8 mouse cellular contexts compared by ENCODE assay signal in the genomic region with DNA sequence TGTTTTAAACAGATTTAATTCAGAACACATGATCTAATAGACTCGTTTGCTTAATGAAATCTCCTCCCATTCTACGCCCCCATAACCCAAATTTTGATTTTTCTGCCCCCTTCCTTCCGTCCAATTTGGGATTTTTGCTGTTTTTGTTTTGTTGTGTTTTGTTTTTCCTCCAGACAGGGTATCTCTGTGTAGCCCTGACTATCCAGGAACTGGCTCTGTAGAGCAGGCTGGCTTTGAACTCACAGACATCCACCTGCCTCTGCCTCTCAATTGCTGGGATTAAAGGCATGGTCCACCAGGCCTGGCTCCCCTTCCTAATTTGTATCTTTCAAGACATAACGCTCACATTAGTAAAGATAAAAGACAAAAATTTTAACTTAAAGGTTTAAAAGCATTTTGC. TPM values are rescaled to one million over a fixed set of nuclear protein-coding genes. Genes with fewer than 3 reads are reported as not detected.
DNase-seq lines count a peak whose midpoint lies in the region; ATAC-seq and TF ChIP-seq lines count a peak whose summit lies in the region.

No protein-coding gene starts in this region.

- intact Hi-C loops in left cerebral cortex, adult 2 months (cut with DNase I), result loop anchor here (2.0 kb wide), 1 partner anchor 31 kb away; the partner anchor contains the start of gene Gm973

- H3K27me3 ChIP-seq in kidney, embryonic 16.5 days (ENCODE audit: insufficient read depth, low read length), result no peaks in the 10 kb centered on the region
- no peaks in the 10 kb centered on the region for H3K27me3 ChIP-seq in limb, embryonic 11.5 days (ENCODE audit: control insufficient read depth, insufficient read depth, low read length)
- H3K27me3 ChIP-seq in neural tube, embryonic 12.5 days (replicated peaks), result no peaks in the 10 kb centered on the region

- peak overlapping the region; percentile 87 for H3K4me2 ChIP-seq in kidney, embryonic 16.5 days (replicated peaks; ENCODE audit: low read depth, low read length)
- peak overlapping the region; percentile 88 for H3K4me2 ChIP-seq in limb, embryonic 11.5 days (ENCODE audit: low read depth, severe bottlenecking)
- peak overlapping the region; percentile 98 for H3K4me2 ChIP-seq in neural tube, embryonic 12.5 days (replicated peaks)

- TF ChIP-seq CTCF in embryonic fibroblast, embryonic 13.5 days (IDR thresholded peaks at IDR 0.05; ENCODE audit: borderline replicate concordance, insufficient read depth, low read length), result no peak
- TF ChIP-seq CTCF in left cerebral cortex, adult 2 months (IDR thresholded peaks at IDR 0.05), result no peak

- H3K9ac ChIP-seq in kidney, embryonic 16.5 days (replicated peaks; ENCODE audit: low read length), result peak overlapping the region; percentile 93
- H3K9ac ChIP-seq in limb, embryonic 11.5 days (ENCODE audit: low read length), result no peak overlapping the region; the same call in 1 of the 2 replicates
- H3K9ac ChIP-seq in neural tube, embryonic 12.5 days, result peak overlapping the region; percentile 33; the same call in 1 of the 2 replicates

- 43% methylated on average over 4 of the region's 4 CpGs for WGBS in kidney, embryonic 16.5 days
- WGBS in limb, embryonic 11.5 days, result 47% methylated on average over 4 of the region's 4 CpGs
- 30% methylated on average over 4 of the region's 4 CpGs for WGBS in neural tube, embryonic 12.5 days

- ATAC-seq in kidney, embryonic 16.5 days (ENCODE audit: low FRiP score, low TSS enrichment), result no peak
- no peak for ATAC-seq in limb, embryonic 11.5 days (ENCODE audit: insufficient number of reproducible peaks, low FRiP score, low TSS enrichment, low read depth)
- ATAC-seq in neural tube, embryonic 12.5 days (ENCODE audit: low FRiP score, low read depth), result no peak
- ATAC-seq in erythroid progenitor cell, adult 5-6 weeks (replicated peaks; ENCODE audit: low FRiP score, poor library complexity, severe bottlenecking), result no peak

- no peak for TF ChIP-seq POLR2A in embryonic fibroblast, embryonic 13.5 days (IDR thresholded peaks at IDR 0.05; ENCODE audit: low read depth, low read length)

- no peaks in the 10 kb centered on the region for H3K9me3 ChIP-seq in kidney, embryonic 16.5 days (ENCODE audit: low read length)
- H3K9me3 ChIP-seq in limb, embryonic 11.5 days (ENCODE audit: control insufficient read depth, low read length), result no peaks in the 10 kb centered on the region
- no peaks in the 10 kb centered on the region for H3K9me3 ChIP-seq in neural tube, embryonic 12.5 days

- no peaks in the 10 kb centered on the region; the same call in 1 of the 2 replicates for H3K36me3 ChIP-seq in kidney, embryonic 16.5 days (ENCODE audit: insufficient read depth, low read length)
- H3K36me3 ChIP-seq in limb, embryonic 11.5 days (ENCODE audit: control insufficient read depth, insufficient read depth, low read length), result peaks cover 4% of the 10 kb centered on the region; the same call in 1 of the 2 replicates
- 0 out of 2 replicates have a peak, but pooled peaks cover 3% of the 10 kb centered on the region for H3K36me3 ChIP-seq in neural tube, embryonic 12.5 days

- DNase-seq in kidney, adult 11 months, result no peak
- DNase-seq in limb, embryonic 11.5 days (ENCODE audit: low spot score), result no peak
- no peak for DNase-seq in spleen, postnatal 4 days (ENCODE audit: low spot score in 2 of 2)
- no peak for DNase-seq in left cerebral cortex, adult 2 months (ENCODE audit: extremely low spot score in 1 of 2, low spot score in 2 of 2)

- H3K27ac ChIP-seq in kidney, embryonic 16.5 days (ENCODE audit: low read length), result peak overlapping the region; percentile 70; the same call in 1 of the 2 replicates
- no peak overlapping the region for H3K27ac ChIP-seq in embryonic fibroblast, embryonic 13.5 days (ENCODE audit: insufficient read depth, low read length)
- H3K27ac ChIP-seq in limb, embryonic 11.5 days (replicated peaks; ENCODE audit: low read depth, low read length), result no peak overlapping the region
- no peak overlapping the region for H3K27ac ChIP-seq in neural tube, embryonic 12.5 days
- no peak overlapping the region for H3K27ac ChIP-seq in left cerebral cortex, adult 2 months

- H3K4me3 ChIP-seq in kidney, embryonic 16.5 days (ENCODE audit: low read length), result peak overlapping the region; percentile 82
- H3K4me3 ChIP-seq in embryonic fibroblast, embryonic 13.5 days (ENCODE audit: insufficient read depth, low read length), result peak overlapping the region; percentile 60
- H3K4me3 ChIP-seq in limb, embryonic 11.5 days (ENCODE audit: low read depth, low read length), result peak overlapping the region; percentile 72
- H3K4me3 ChIP-seq in neural tube, embryonic 12.5 days, result peak overlapping the region; percentile 65
- H3K4me3 ChIP-seq in left cerebral cortex, adult 2 months, result no peak overlapping the region

- peaks cover 48% of the 10 kb centered on the region for H3K4me1 ChIP-seq in kidney, embryonic 16.5 days (ENCODE audit: insufficient read depth, low read length)
- peaks cover 7% of the 10 kb centered on the region; the same call in 1 of the 2 replicates for H3K4me1 ChIP-seq in embryonic fibroblast, embryonic 13.5 days (ENCODE audit: control insufficient read depth, insufficient read depth, low read length)
- H3K4me1 ChIP-seq in limb, embryonic 11.5 days (ENCODE audit: control insufficient read depth, insufficient read depth, low read length), result peaks cover 19% of the 10 kb centered on the region
- H3K4me1 ChIP-seq in neural tube, embryonic 12.5 days, result peaks cover 47% of the 10 kb centered on the region

RNA-seq across cellular contexts. Expression of gene Fzd7, which starts 3.6 kb away (rescaled TPM):
- 16.0 and 18.2 TPM in 2 replicates for polyA plus RNA-seq in kidney, embryonic 16.5 days (2015; fragmentation: Nextera tagmentation; extraction: Ambion mirVana)
- 43.0 and 50.6 TPM in 2 replicates for polyA plus RNA-seq in embryonic fibroblast, embryonic 13.5 days (2011; ENCODE audit: insufficient read length, low read depth, missing spikeins)
- 15.3 and 19.7 TPM in 2 replicates for polyA plus RNA-seq in limb, embryonic 11.5 days (2014; fragmentation: Nextera tagmentation; extraction: Ambion mirVana)
- polyA plus RNA-seq in neural tube, embryonic 12.5 days (2016; fragmentation: Nextera tagmentation; extraction: Ambion mirVana), result 17.4 and 18.3 TPM in 2 replicates
- 1 to 10 TPM; 5.0 to 7.9 TPM for total RNA-seq in left cerebral cortex, adult 2 months (2021)
- total RNA-seq in erythroid progenitor cell, adult 5-6 weeks (2015; ENCODE audit: low replicate concordance), result 1.1 and 5.4 TPM in 2 replicates
- total RNA-seq in erythroid progenitor cell, adult 5-6 weeks (2017; ENCODE audit: low replicate concordance), result 0.45 and 0.77 TPM in 2 replicates

RNA-seq across cellular contexts. Expression of gene Gm973, which starts 30.3 kb away (rescaled TPM):
- 1.1 and 1.5 TPM in 2 replicates for polyA plus RNA-seq in kidney, embryonic 16.5 days (2015; fragmentation: Nextera tagmentation; extraction: Ambion mirVana)
- not detected in 2 replicates for polyA plus RNA-seq in embryonic fibroblast, embryonic 13.5 days (2011; ENCODE audit: insufficient read length, low read depth, missing spikeins)
- 0.51 and 0.55 TPM in 2 replicates for polyA plus RNA-seq in limb, embryonic 11.5 days (2014; fragmentation: Nextera tagmentation; extraction: Ambion mirVana)
- 3.5 and 5.0 TPM in 2 replicates for polyA plus RNA-seq in neural tube, embryonic 12.5 days (2016; fragmentation: Nextera tagmentation; extraction: Ambion mirVana)
- 10 to 100 TPM in 1 of 2 experiments, 1 to 10 TPM in 1; 9.1 to 14.9 TPM for total RNA-seq in left cerebral cortex, adult 2 months (2021)
- total RNA-seq in erythroid progenitor cell, adult 5-6 weeks (2015; ENCODE audit: low replicate concordance), result not detected in 2 replicates
- 1.9 TPM in 1 of 2 replicates, not detected in the other for total RNA-seq in erythroid progenitor cell, adult 5-6 weeks (2017; ENCODE audit: low replicate concordance)
